Mouse (Mus musculus) bone marrow macrophage, adult 2 months (primary cell): ENCODE data around the gene Eif3d. TPM values are rescaled to one million over a fixed set of nuclear protein-coding genes. Genes with fewer than 3 reads are reported as not detected.

Source experiments
- H3K27ac ChIP-seq: 2 replicates; pipeline ENCODE4 v1.5.1; 2012; ENCODE audit warnings: low read depth, low read length; ENCODE audit not compliant: insufficient read depth
- H3K4me1 ChIP-seq: 2 replicates; pipeline ENCODE4 v1.6.1; 2012; ENCODE audit warnings: low read length; ENCODE audit not compliant: control insufficient read depth, insufficient read depth
- H3K4me3 ChIP-seq: 2 replicates; pipeline ENCODE4 v1.5.1; 2012; ENCODE audit warnings: mild to moderate bottlenecking, low read length, moderate library complexity; ENCODE audit not compliant: insufficient read depth
- CTCF ChIP-seq: IDR thresholded peaks from 2 replicates; pipeline ENCODE4 v1.5.1; 2012; ENCODE audit warnings: low read depth, mild to moderate bottlenecking, low read length, moderate library complexity
- POLR2A ChIP-seq: IDR thresholded peaks from 2 replicates; pipeline ENCODE4 v1.6.1; 2012; ENCODE audit warnings: mild to moderate bottlenecking, low read depth, low read length, borderline replicate concordance
- polyA plus RNA-seq: library from polyadenylated mRNA; stranded (reverse); fragments of >200 nt; gene quantifications from 2 replicates; pipeline ENCODE4 v1.2.4, GENCODE M21; 2012; ENCODE audit not compliant: missing spikeins, insufficient read depth, insufficient read length

The Eif3d gene
- polyA plus RNA-seq, 1 experiment = 87.7 TPM

DNA sequence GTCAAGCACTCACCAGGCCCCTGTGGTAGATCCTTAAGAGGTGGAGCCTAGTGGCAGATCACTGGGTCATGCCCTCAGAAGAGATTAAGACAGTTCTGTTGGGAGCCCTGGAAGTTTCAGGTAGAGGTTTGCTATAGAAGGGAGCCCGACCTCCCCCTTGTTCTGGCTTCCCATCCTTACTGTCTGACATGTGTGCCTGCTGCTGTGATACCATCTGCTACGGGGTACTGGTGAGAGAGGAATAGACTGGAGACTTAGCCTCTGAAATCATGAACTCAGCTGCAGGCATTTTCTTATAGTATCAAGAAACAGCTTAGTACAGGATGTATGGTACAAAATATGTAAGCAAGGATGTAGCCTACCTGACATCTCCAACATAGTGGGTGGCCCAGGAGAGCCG is 17.7 kb downstream of the Eif3d start:
- Histone ChIP-seq H3K4me1 (peaks cover 14% of the 10 kb centered on the region), H3K4me3 (no peak overlapping the region), H3K27ac (no peak overlapping the region)
- TF ChIP-seq POLR2A = no peak
- no peak for TF ChIP-seq CTCF

DNA sequence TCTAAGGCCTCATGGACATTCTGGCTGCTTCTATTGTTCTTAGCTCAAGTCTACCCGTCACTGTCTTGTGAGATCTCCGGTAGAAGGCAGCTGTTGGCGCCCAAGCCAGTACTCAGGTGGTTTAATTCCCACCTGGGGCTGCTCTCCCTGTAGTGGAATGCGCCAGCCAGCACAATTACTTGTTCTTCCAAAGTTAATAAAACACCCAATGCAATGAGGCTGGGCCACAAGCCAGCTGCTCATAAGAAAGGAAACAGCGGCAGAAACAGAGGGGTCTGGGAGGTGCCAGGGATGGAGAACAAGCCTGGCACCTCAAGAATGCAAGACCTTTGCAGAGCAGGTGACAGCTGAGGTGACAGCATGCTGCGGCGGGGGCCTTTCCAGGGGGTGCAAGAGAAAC is 21.6 kb downstream of the Eif3d start:
- Histone ChIP-seq H3K4me3 (no peak overlapping the region), H3K27ac (no peak overlapping the region), H3K4me1 (peaks cover 21% of the 10 kb centered on the region)
- TF ChIP-seq CTCF = no peak
- no peak for TF ChIP-seq POLR2A

DNA sequence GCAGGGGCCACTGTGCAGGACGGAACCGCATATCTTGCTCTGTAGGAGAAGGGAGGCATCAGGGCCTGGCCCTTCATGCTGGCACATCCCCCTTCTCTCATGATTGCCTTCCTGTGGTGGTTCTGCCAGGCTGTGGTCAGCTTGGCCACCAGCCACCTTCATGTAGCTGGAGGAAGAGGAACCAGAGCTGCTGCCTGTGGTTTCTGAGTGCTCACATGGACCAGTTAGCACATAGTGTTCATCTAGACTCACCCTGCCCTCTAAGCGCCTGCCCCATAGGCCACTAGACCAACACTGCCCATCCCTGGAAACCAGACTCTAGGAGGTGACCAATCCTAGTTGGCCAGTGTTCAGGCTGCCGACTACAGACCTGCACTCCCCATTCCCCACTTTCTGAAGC is 24.9 kb downstream of the Eif3d start:
- Histone ChIP-seq H3K4me1 (peaks cover 21% of the 10 kb centered on the region), H3K27ac (peak overlapping the region; percentile 70), H3K4me3 (no peak overlapping the region)
- no peak for TF ChIP-seq POLR2A
- no peak for TF ChIP-seq CTCF

DNA sequence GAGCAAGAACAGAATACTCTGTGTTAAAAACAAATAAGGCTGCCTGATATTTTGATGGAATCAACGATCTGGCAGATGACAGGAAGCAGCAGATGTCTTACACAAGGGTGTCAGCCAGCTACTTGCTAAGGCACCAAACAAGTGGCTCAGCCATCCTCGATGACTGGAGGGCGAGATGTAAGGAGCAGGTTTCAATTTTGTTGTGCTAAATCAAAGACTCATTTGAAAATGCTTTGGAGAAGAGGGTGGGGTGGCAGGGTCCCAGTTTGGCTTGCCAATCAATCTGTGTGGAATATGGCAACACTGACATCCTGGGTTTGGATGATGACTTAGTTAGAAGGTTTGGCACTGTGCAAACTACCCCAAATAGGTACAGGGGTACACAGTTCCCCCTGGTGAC is 29.1 kb downstream of the Eif3d start:
- Histone ChIP-seq H3K4me3 (no peak overlapping the region), H3K4me1 (peaks cover 18% of the 10 kb centered on the region), H3K27ac (no peak overlapping the region)
- no peak for TF ChIP-seq CTCF
- TF ChIP-seq POLR2A = no peak

DNA sequence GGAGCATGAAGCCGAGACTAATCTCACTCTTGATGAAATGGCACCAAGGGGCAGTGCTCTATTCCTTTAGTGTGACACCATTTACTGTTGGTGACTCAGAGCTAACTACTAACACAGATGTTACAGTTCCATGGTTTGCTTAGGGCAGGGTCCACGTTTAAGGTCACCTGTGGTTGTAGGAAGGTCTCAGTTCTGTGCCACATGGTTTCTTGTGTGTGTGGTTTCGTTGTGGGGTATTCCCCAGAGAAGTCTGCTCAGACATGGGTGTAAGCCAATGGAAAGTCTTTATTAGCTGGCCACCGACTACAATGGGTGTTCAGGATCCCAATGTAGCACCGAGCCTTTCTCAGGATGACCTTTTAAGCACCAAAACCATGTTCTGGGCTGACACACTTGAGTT is 32.1 kb downstream of the Eif3d start:
- TF ChIP-seq CTCF (no peak), POLR2A (no peak)
- Histone ChIP-seq H3K4me3 (no peak overlapping the region), H3K4me1 (peaks cover 18% of the 10 kb centered on the region), H3K27ac (no peak overlapping the region)

DNA sequence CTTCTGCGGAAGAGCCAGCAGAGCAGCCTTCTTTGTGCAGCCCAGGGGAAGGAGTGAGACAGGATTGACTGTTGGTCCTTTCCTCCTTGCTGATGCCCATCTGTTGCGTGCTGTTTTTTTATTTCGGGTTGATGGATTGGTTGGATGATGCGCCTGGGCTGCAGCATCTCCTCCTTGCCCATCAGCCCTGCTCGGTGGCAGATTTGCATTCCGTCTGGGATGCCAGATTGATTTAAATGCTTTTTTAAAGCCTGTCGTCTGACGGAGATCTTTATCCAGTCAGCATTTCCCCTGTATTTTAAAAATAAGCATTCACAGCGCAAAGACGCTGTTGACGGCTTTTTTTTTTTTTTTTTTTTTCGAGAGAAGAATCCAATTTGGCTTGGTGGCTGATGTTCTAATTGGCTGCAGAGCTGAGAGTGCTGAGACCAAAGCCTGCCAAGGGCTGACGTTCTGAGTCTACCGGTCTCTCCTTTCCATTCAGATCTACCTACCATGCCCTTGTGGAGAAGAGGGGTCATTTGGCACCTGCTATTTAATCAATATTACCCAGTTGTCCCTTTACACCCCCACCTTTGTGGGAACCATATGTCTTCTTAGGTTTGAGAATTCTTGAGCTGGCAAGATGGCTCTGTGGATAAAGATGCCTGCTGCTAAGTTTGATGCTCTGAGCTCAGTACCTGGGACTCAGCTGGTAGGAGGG is 34.8 kb downstream of the Eif3d start:
- TF ChIP-seq POLR2A = no peak
- no peak for TF ChIP-seq CTCF

DNA sequence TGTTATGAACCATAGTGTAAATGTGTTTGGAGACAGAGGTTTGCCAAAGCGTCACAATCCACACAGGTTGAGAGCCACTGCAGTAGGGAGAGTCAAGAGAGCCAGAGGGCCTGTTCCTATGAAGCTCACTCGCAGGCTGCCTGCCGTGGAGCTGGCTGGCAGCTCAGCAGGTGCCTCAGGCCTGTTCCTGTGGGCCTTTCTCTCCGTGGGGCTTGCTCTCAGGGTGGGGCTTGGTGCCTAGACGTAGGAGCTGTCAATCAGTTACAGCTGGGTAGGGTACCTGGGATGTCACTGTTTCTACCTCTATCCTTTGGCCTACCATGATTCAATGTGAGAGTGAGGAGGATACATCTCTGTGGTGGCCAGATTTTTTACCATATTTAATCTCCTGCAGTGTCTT is 35.6 kb downstream of the Eif3d start:
- TF ChIP-seq CTCF = no peak
- no peak for TF ChIP-seq POLR2A
- Histone ChIP-seq H3K27ac (no peak overlapping the region), H3K4me1 (peaks cover 37% of the 10 kb centered on the region), H3K4me3 (no peak overlapping the region)

More for the DNA sequence above, 34.8 kb downstream of the Eif3d start:
- H3K4me1 ChIP-seq = peaks cover 36% of the 10 kb centered on the region
- no peak overlapping the region for H3K4me3 ChIP-seq
- no peak overlapping the region for H3K27ac ChIP-seq

DNA sequence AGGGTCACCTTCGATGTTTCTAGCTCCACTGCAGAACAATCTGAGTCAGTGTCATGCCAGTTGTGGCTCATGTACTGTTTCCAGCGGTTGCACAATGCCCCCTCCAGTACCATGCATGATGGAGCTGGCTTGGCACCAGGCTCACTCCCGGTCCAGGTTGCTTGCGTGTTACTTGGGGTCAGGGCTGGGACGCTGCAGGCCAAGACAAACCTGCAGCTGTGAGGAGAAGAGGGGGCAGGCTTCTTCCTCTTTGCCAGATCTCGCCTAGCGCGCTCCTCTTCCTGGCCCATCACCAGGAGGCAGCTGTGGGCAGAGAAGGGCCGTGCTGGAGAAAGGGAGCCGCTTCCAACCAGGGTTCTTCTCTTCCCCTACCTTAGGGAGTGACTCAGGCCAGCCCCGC is 36.3 kb downstream of the Eif3d start:
- H3K27ac ChIP-seq = peak overlapping the region; percentile 24
- TF ChIP-seq POLR2A (no peak), CTCF (no peak)
- H3K4me3 ChIP-seq = peak overlapping the region; percentile 7; the same call in 1 of the 2 replicates
- H3K4me1 ChIP-seq = peaks cover 43% of the 10 kb centered on the region

DNA sequence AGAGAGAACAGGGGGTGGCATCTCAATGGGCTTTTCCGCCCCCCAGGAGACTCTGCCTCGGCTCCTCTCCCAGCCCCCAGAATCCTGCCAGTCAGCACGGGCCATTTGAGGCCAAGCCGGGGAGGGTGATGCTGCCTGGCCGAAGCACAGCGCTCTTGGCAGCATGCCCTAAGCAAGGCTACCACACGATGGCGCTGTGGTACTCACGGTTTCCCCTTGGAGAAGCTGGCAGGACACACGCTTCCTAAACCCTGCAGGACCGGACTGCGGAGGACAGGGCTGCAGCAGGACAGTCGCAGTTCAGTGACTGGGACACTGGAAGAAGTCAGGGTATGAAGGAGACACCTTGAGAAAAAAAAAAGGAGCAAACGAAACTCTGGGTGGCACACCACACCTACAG is 36.8 kb downstream of the Eif3d start:
- Histone ChIP-seq H3K4me3 (peak overlapping the region; percentile 7; the same call in 1 of the 2 replicates), H3K27ac (peak overlapping the region; percentile 24), H3K4me1 (peaks cover 43% of the 10 kb centered on the region)
- no peak for TF ChIP-seq POLR2A
- peak; percentile 85 for TF ChIP-seq CTCF

DNA sequence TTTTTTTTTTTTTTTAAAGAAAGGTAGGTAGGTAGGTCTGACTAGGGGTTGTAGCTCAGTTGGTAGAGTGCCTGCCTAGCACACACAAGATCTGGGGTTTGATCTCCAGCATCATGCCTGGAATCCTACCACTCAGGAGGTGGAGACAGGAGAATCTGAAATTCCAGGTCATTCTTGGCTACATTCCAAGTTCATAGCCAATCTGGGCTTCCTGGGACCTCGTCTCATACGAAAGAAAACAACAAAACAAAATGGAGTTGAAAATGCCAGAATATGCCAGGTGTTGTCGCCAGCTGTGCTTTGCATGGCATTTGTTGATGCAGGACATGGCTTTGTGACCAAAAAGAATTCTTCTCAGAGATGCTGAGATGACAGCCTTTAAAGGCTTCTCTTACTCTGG is 37.4 kb downstream of the Eif3d start:
- H3K4me1 ChIP-seq = peaks cover 43% of the 10 kb centered on the region
- no peak overlapping the region for H3K4me3 ChIP-seq
- peak overlapping the region; percentile 16; the same call in 1 of the 2 replicates for H3K27ac ChIP-seq

More for the DNA sequence above, 37.4 kb downstream of the Eif3d start:
- no peak for TF ChIP-seq POLR2A
- TF ChIP-seq CTCF = no peak
